Mouse (Mus musculus) common myeloid progenitor, adult 5-6 weeks (primary cell): Measurements from ENCODE around the gene Tulp4. TPM values are rescaled to one million over a fixed set of nuclear protein-coding genes. Genes with fewer than 3 reads are reported as not detected.
"Not testable (repeated sequence)": the region's sequence is repeated elsewhere in the genome, so short reads cannot be mapped to it uniquely, and the experiment has no call there.

Source experiments
- ATAC-seq: replicated peaks from 2 replicates; pipeline ENCODE4 v1.8.0; 2016; ENCODE audit warnings: low read depth, mild to moderate bottlenecking, moderate TSS enrichment, inconsistent platforms; ENCODE audit not compliant: poor library complexity, severe bottlenecking
- total RNA-seq: library from RNA; stranded (forward); fragments of 200-1000, 187-1606 nt; gene quantifications from 2 replicates; pipeline ENCODE4 v1.2.3, GENCODE M21; 2017

Tulp4 gene
- total RNA-seq, 1 experiment from 2014 or later = 15.9 TPM

DNA sequence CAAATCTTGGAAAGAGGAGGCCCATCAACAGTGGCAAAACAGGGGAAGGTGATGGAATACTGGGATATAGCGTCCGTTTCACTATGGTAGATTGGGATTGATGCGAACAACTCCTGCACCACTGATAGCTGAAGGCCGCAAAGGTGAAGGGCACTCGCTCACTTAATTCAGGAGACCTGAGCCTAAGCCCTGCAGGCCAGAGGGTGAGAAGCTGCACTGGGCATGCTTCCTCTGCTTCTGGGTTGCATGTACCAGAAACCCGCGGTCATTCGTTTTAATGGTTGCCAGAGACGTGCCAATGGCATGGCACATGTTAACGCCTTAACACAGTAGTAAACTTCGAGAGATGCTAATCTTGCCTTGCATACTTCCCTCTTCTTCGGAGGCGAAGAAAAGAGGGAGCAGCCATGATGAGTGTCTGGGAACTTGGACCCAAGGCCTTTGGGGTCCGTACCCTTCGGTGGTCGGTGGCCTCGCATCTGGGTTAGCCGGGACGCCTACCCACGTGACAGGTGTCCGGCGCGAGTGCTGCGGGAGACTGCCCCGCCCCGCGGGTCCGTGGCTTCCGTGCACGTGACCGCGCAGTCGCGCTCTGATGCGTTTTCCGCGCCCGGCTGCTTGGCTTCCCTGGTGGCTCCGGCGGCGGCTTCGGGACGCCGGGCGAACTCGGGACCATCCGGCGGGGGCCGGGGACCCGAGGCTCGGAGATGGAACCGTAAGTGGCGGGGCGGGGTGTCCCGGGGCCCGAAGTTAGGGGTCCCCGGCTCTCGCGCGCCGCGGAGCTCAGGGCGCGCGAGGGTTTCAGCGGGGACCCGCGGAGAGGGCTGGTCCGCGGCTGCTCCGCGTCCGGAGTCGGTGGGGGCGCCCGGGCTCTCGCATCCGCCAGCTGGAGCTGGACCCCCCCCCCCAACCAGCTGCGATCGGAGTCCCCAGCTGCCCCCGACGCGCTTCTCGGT, 163.9 kb downstream of the Tulp4 start:
- ATAC-seq = peak; percentile 57

GRCm38 (mm10) chr17:6270840-6271239, 164.6 kb downstream of the Tulp4 start:
- not testable (repeated sequence) for ATAC-seq

DNA sequence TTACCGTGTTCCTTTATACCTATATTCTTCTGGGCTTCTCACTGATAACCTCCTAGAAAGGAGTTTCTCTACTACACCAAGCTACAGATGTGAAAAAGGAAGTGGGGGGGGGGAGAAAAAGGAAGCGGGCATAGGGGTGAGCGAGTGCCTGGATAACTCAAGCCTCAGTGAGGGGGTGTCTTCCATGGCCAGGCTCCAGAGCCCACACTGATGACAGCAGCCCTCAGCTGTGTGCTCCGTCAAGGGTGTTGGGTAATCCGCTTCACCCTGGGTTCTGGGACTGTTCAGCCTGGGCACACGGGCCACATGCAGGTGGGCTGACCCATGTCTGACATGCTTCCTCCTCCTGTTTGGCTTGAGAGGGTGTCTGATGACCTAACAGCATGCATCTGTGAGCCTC, 165.7 kb downstream of the Tulp4 start:
- peak; percentile 77 for ATAC-seq

GRCm38 (mm10) chr17:6274693-6275092, 168.5 kb downstream of the Tulp4 start:
- ATAC-seq = not testable (repeated sequence)

DNA sequence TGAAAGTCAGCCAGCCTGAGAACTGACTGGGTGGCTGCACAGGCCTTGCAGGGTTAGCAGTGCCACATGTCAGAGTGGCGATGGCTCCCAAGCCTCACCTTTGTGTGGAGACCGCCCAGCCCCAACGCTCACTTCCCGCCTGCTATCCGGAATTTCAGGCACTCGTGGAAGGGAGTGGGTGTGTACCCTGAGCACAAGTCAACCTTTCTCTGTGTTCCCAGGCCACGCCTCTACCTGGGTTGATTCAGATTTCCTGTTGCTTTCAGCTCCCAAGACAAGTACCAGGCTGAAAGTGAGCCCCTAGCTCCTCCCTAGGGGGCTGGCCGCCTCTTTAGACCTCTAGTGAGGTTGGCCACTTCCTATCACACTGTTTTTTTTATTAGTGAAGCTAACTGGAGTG, 173.0 kb downstream of the Tulp4 start:
- ATAC-seq = peak; percentile 53

DNA sequence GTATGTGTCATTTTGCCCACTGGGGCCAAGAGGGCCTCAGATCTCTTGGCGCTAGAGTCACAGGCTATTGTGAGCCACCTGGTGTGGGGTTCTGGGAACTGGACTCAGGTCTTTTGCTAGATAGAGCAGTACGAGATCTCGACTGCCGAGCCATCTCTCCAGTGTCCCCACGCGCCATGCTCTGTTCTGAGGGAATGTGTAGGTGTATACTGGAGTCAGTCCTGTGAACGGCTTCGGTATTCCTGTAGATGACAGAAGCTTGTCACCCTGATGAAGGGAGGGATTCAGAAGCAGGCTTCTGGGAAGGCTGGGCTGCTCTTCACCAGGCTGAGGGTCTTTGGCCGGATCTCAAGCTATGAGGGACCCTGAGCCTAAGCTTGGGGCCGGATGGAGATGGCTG, 173.5 kb downstream of the Tulp4 start:
- not testable (repeated sequence) for ATAC-seq

GRCm38 (mm10) chr17:6280513-6280912, 174.3 kb downstream of the Tulp4 start:
- ATAC-seq = not testable (repeated sequence)

DNA sequence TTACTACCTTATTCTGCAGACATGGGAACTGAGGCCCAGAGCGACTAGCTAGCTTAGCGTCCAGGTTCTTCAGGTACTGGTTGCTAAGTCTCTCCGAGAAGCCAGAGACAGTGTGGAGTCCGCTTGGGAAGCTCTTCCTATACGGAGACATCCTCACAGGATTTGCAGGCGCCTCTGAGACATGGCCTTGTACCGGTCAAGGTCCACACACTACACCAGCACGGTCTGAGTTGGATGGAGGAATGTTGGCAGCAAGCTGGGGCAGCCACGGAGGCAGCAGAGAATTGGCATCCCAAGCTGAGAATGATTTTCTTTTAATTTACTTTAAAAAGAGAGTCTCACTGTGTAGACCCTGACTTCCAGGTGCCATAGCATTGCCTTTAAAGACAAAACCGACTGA, 176.9 kb downstream of the Tulp4 start:
- not testable (repeated sequence) for ATAC-seq

GRCm38 (mm10) chr17:6286169-6286568, 179.9 kb downstream of the Tulp4 start:
- ATAC-seq = not testable (repeated sequence)

GRCm38 (mm10) chr17:6289045-6289444, 182.8 kb downstream of the Tulp4 start:
- ATAC-seq = not testable (repeated sequence)

GRCm38 (mm10) chr17:6293882-6294281, 187.6 kb downstream of the Tulp4 start:
- ATAC-seq = not testable (repeated sequence)

- not testable (repeated sequence) for ATAC-seq
These were observed 191.0 kb downstream of the Tulp4 start for GRCm38 (mm10) chr17:6297060-6297795.

GRCm38 (mm10) chr17:6300190-6300863, 194.1 kb downstream of the Tulp4 start:
- ATAC-seq = not testable (repeated sequence)

Other genes with a start within 250 kb of the Tulp4 start
- gene Synj2, start 165.2 kb upstream of the Tulp4 start, total RNA-seq = 9.5 and 10.3 TPM in 2 replicates
- gene Serac1, start 26.7 kb upstream of the Tulp4 start, total RNA-seq = 1.9 and 4.8 TPM in 2 replicates
- 51.5 and 63.0 TPM in 2 replicates for gene Gtf2h5, start 26.7 kb upstream of the Tulp4 start, total RNA-seq
- 7.0 and 8.4 TPM in 2 replicates for gene Tmem181a, start 150.4 kb downstream of the Tulp4 start, total RNA-seq
- 13.9 and 14.0 TPM in 2 replicates for gene Dynlt1a, start 211.1 kb downstream of the Tulp4 start, total RNA-seq